Mouse (Mus musculus) gastrocnemius, adult 8-10 months (tissue): ENCODE data around the gene Opcml. TPM values are rescaled to one million over a fixed set of nuclear protein-coding genes. Genes with fewer than 3 reads are reported as not detected.

ENCODE experiments used
- DNase-seq, 2 experiments: peaks; one replicate each; pipeline ENCODE4 v3.0.0; 2022; ENCODE audit warnings: low spot score in 2 of 2
- total RNA-seq, 4 experiments: library from RNA; stranded (reverse); gene quantifications; 2 replicates each; pipeline ENCODE4 v1.2.4; 2022

Opcml gene
- total RNA-seq, 4 experiments from 2014 or later = 0.97 to 1.8 (median 1.2) TPM

GRCm38 (mm10) chr9:28153748-28154147 lies 363.2 kb downstream of the Opcml start:
- DNase-seq = no peak

GRCm38 (mm10) chr9:28157092-28157491 lies 366.5 kb downstream of the Opcml start:
- no peak for DNase-seq

GRCm38 (mm10) chr9:28160953-28161352 lies 370.4 kb downstream of the Opcml start:
- no peak for DNase-seq

GRCm38 (mm10) chr9:28163946-28164345 lies 373.4 kb downstream of the Opcml start:
- DNase-seq = no peak

- DNase-seq = peak in 1 of 2 experiments; percentile 7
Observed at GRCm38 (mm10) chr9:28171890-28172289, 381.3 kb downstream of the Opcml start.

- no peak for DNase-seq
Observed at GRCm38 (mm10) chr9:28177052-28177451, 386.5 kb downstream of the Opcml start.

GRCm38 (mm10) chr9:28178123-28178887 lies 387.7 kb downstream of the Opcml start:
- no peak for DNase-seq

GRCm38 (mm10) chr9:28181916-28182315 lies 391.3 kb downstream of the Opcml start:
- no peak for DNase-seq

- no peak for DNase-seq
Observed at GRCm38 (mm10) chr9:28190226-28190625, 399.7 kb downstream of the Opcml start.

GRCm38 (mm10) chr9:28190751-28191150 lies 400.2 kb downstream of the Opcml start:
- no peak for DNase-seq

GRCm38 (mm10) chr9:28196550-28196949 lies 406.0 kb downstream of the Opcml start:
- no peak for DNase-seq

GRCm38 (mm10) chr9:28197061-28197460 lies 406.5 kb downstream of the Opcml start:
- DNase-seq = no peak

GRCm38 (mm10) chr9:28197631-28198030 lies 407.1 kb downstream of the Opcml start:
- no peak for DNase-seq

- DNase-seq = no peak
Observed at GRCm38 (mm10) chr9:28198106-28198694, 407.6 kb downstream of the Opcml start.

GRCm38 (mm10) chr9:28207441-28207840 lies 416.9 kb downstream of the Opcml start:
- no peak for DNase-seq

GRCm38 (mm10) chr9:28208696-28209095 lies 418.1 kb downstream of the Opcml start:
- DNase-seq = no peak

- no peak for DNase-seq
Observed at GRCm38 (mm10) chr9:28211877-28212276, 421.3 kb downstream of the Opcml start.

- no peak for DNase-seq
Observed at GRCm38 (mm10) chr9:28213893-28214292, 423.3 kb downstream of the Opcml start.

- no peak for DNase-seq
Observed at GRCm38 (mm10) chr9:28218026-28218646, 427.6 kb downstream of the Opcml start.

- no peak for DNase-seq
Observed at GRCm38 (mm10) chr9:28222726-28223125, 432.2 kb downstream of the Opcml start.

GRCm38 (mm10) chr9:28225824-28226569 lies 435.4 kb downstream of the Opcml start:
- no peak for DNase-seq

- DNase-seq = no peak
Observed at GRCm38 (mm10) chr9:28226570-28226951, 436.0 kb downstream of the Opcml start.
